Mouse (Mus musculus) mature B cell (primary cell): ENCODE data around the gene Pmm2.

Experiments
- in situ Hi-C: fragments of 300-500 bp; cut with MboI; formaldehyde crosslinking; loops from 2 replicates; pipeline ENCODE4 v1.14.3; 2019

The Pmm2 gene

GRCm38 (mm10) chr16:8678676-8679075, 41.2 kb downstream of the Pmm2 start:
- in situ Hi-C loops = loop anchor here (5.0 kb wide), 2 partner anchors 186 to 266 kb away; no protein-coding TSS in a partner anchor

- in situ Hi-C loops = loop anchor here (5.0 to 10.0 kb wide), 3 partner anchors 85 to 267 kb away; no protein-coding TSS in a partner anchor
These were observed 42.3 kb downstream of the Pmm2 start for GRCm38 (mm10) chr16:8679780-8680179.

GRCm38 (mm10) chr16:8680470-8680869, 43.0 kb downstream of the Pmm2 start, which contains the start of gene Gm5767:
Gene Gm5767 (plus strand): TSS chr16:8680770.
- in situ Hi-C loops = loop anchor here (10.0 kb wide), 1 partner anchor 84 kb away; no protein-coding TSS in a partner anchor

- in situ Hi-C loops = loop anchor here (10.0 kb wide), 1 partner anchor 80 kb away; no protein-coding TSS in a partner anchor
These were observed 47.6 kb downstream of the Pmm2 start for GRCm38 (mm10) chr16:8685087-8685486.

- in situ Hi-C loops = loop anchor here (10.0 kb wide), 1 partner anchor 79 kb away; no protein-coding TSS in a partner anchor
These were observed 48.8 kb downstream of the Pmm2 start for GRCm38 (mm10) chr16:8686121-8686870.

- in situ Hi-C loops = loop anchor here (10.0 kb wide), 1 partner anchor 78 kb away; no protein-coding TSS in a partner anchor
These were observed 49.5 kb downstream of the Pmm2 start for GRCm38 (mm10) chr16:8686871-8687535.

GRCm38 (mm10) chr16:8687559-8688112, 50.2 kb downstream of the Pmm2 start:
- in situ Hi-C loops = loop anchor here (10.0 kb wide), 1 partner anchor 77 kb away; no protein-coding TSS in a partner anchor

GRCm38 (mm10) chr16:8689979-8690656, 52.6 kb downstream of the Pmm2 start:
- in situ Hi-C loops = loop anchor here (10.0 kb wide), 1 partner anchor 75 kb away; no protein-coding TSS in a partner anchor

- in situ Hi-C loops = no loop called here
These were observed 53.7 kb downstream of the Pmm2 start for GRCm38 (mm10) chr16:8691206-8691605.

GRCm38 (mm10) chr16:8699556-8699955, 62.1 kb downstream of the Pmm2 start:
- in situ Hi-C loops = no loop called here

- in situ Hi-C loops = no loop called here
These were observed 63.1 kb downstream of the Pmm2 start for GRCm38 (mm10) chr16:8700586-8700985.

- in situ Hi-C loops = no loop called here
These were observed 74.5 kb downstream of the Pmm2 start for GRCm38 (mm10) chr16:8711998-8712397.
